Mouse (Mus musculus) T-helper 1 cell (primary cell): ENCODE measurements around the gene Gtpbp1.

Source experiments
- in situ Hi-C: fragments of 300-600 bp; cut with MboI, MseI; formaldehyde crosslinking; loops from one replicate; pipeline ENCODE4 v1.15.1; 2025; ENCODE audit warnings: high pct_unique_total_duplicates

Gtpbp1 gene

GRCm38 (mm10) chr15:79685141-79685641 lies 5.5 kb upstream of the Gtpbp1 start:
- in situ Hi-C loops = loop anchor here (5.0 to 10.0 kb wide), 2 partner anchors 778 to 1190 kb away; partner anchors contain the start of gene Il2rb

GRCm38 (mm10) chr15:79686046-79686869 lies 4.4 kb upstream of the Gtpbp1 start:
- in situ Hi-C loops = loop anchor here (5.0 to 10.0 kb wide), 2 partner anchors 779 to 1191 kb away; partner anchors contain the start of gene Il2rb

- in situ Hi-C loops = loop anchor here (5.0 to 10.0 kb wide), 2 partner anchors 780 to 1192 kb away; partner anchors contain the start of gene Il2rb
Observed at GRCm38 (mm10) chr15:79687175-79687574, 3.5 kb upstream of the Gtpbp1 start.

- in situ Hi-C loops = loop anchor here (5.0 to 10.0 kb wide), 2 partner anchors 780 to 1193 kb away; partner anchors contain the start of gene Il2rb
Observed at GRCm38 (mm10) chr15:79687646-79688267, 2.9 kb upstream of the Gtpbp1 start, which contains the start of gene Josd1. Gene Josd1, minus strand, starts transcription at chr15:79687919.

GRCm38 (mm10) chr15:79688268-79688956 lies 2.2 kb upstream of the Gtpbp1 start:
- in situ Hi-C loops = loop anchor here (5.0 to 10.0 kb wide), 2 partner anchors 781 to 1194 kb away; partner anchors contain the start of gene Il2rb

GRCm38 (mm10) chr15:79689662-79690425 lies 801 bp upstream of the Gtpbp1 start:
- in situ Hi-C loops = loop anchor here (5.0 to 10.0 kb wide), 3 partner anchors 783 to 1755 kb away; partner anchors contain the start of gene Il2rb

GRCm38 (mm10) chr15:79691023-79691508 lies 421 bp downstream of the Gtpbp1 start:
- in situ Hi-C loops = loop anchor here (10.0 kb wide), 1 partner anchor 1756 kb away; no protein-coding TSS in a partner anchor

- in situ Hi-C loops = loop anchor here (10.0 kb wide), 1 partner anchor 1758 kb away; no protein-coding TSS in a partner anchor
Observed at GRCm38 (mm10) chr15:79692334-79692733, 1.7 kb downstream of the Gtpbp1 start.

GRCm38 (mm10) chr15:79693740-79694139 lies 3.1 kb downstream of the Gtpbp1 start:
- in situ Hi-C loops = loop anchor here (10.0 kb wide), 1 partner anchor 1759 kb away; no protein-coding TSS in a partner anchor

GRCm38 (mm10) chr15:79694512-79694911 lies 3.9 kb downstream of the Gtpbp1 start:
- in situ Hi-C loops = loop anchor here (10.0 kb wide), 1 partner anchor 1760 kb away; no protein-coding TSS in a partner anchor

GRCm38 (mm10) chr15:79695516-79695915 lies 4.9 kb downstream of the Gtpbp1 start:
- in situ Hi-C loops = loop anchor here (10.0 kb wide), 1 partner anchor 1761 kb away; no protein-coding TSS in a partner anchor

GRCm38 (mm10) chr15:79696508-79696907 lies 5.9 kb downstream of the Gtpbp1 start:
- in situ Hi-C loops = loop anchor here (10.0 kb wide), 1 partner anchor 1762 kb away; no protein-coding TSS in a partner anchor

- in situ Hi-C loops = loop anchor here (10.0 kb wide), 1 partner anchor 1762 kb away; no protein-coding TSS in a partner anchor
Observed at GRCm38 (mm10) chr15:79697011-79697410, 6.4 kb downstream of the Gtpbp1 start.

GRCm38 (mm10) chr15:79697558-79698187 lies 7.0 kb downstream of the Gtpbp1 start:
- in situ Hi-C loops = loop anchor here (10.0 kb wide), 1 partner anchor 1763 kb away; no protein-coding TSS in a partner anchor

- in situ Hi-C loops = no loop called here
Observed at GRCm38 (mm10) chr15:79706603-79707214, 16.1 kb downstream of the Gtpbp1 start.

- in situ Hi-C loops = no loop called here
Observed at GRCm38 (mm10) chr15:79708229-79708822, 17.7 kb downstream of the Gtpbp1 start.

- in situ Hi-C loops = no loop called here
Observed at GRCm38 (mm10) chr15:79715646-79716045, 25.0 kb downstream of the Gtpbp1 start.

GRCm38 (mm10) chr15:79716710-79717109 lies 26.1 kb downstream of the Gtpbp1 start:
- in situ Hi-C loops = no loop called here
